Mouse (Mus musculus): ENCODE results near the gene Cmah. TPM values are rescaled to one million over a fixed set of nuclear protein-coding genes. Genes with fewer than 3 reads are reported as not detected.

Cmah gene
- total and polyA plus RNA-seq, 3 experiments = 1.4 to 2.2 TPM; not detected in 1

- no peak for TF ChIP-seq MXI1 (IDR thresholded peaks at IDR 0.05; ENCODE audit: low read depth, low read length)
- no peak for TF ChIP-seq USF1 (IDR thresholded peaks at IDR 0.05; ENCODE audit: low read depth, low read length)
- no peak for TF ChIP-seq NRF1 (IDR thresholded peaks at IDR 0.05; ENCODE audit: insufficient read depth, low read depth, low read length, poor library complexity, severe bottlenecking)
- peak; percentile 78 for TF ChIP-seq RCOR1 (IDR thresholded peaks at IDR 0.05; ENCODE audit: low read depth, low read length)
- no peak for TF ChIP-seq MAZ (IDR thresholded peaks at IDR 0.05; ENCODE audit: low read depth, low read length)
- TF ChIP-seq JUND (IDR thresholded peaks at IDR 0.05; ENCODE audit: low read depth, low read length) = no peak
- TF ChIP-seq TCF12 (IDR thresholded peaks at IDR 0.05; ENCODE audit: low read depth, low read length) = peak; percentile 64
- TF ChIP-seq POLR2AphosphoS2 (IDR thresholded peaks at IDR 0.05; ENCODE audit: low read length) = no peak
- no peak for TF ChIP-seq ZMIZ1 (IDR thresholded peaks at IDR 0.05; ENCODE audit: low read depth, low read length)
- no peak for TF ChIP-seq POLR2A (IDR thresholded peaks at IDR 0.05; ENCODE audit: control insufficient read depth in 1 of 2, insufficient read depth in 1 of 2, low read depth in 1 of 2, low read length in 2 of 2, poor library complexity in 1 of 2)
- TF ChIP-seq UBTF (IDR thresholded peaks at IDR 0.05; ENCODE audit: borderline replicate concordance, insufficient read depth, low read depth, low read length) = no peak
- TF ChIP-seq MYC (IDR thresholded peaks at IDR 0.05; ENCODE audit: low read depth, low read length) = peak; percentile 56; the same call in 1 of the 2 replicates
- peak; percentile 30; the same call in 1 of the 2 replicates for TF ChIP-seq TAL1 (IDR thresholded peaks at IDR 0.05; ENCODE audit: low read length)
- peak; percentile 48; the same call in 1 of the 2 replicates for TF ChIP-seq SIN3A (IDR thresholded peaks at IDR 0.05; ENCODE audit: low read length)
- TF ChIP-seq GATA1 (IDR thresholded peaks at IDR 0.05; ENCODE audit: low read depth, low read length) = peak; percentile 82
- no peak for TF ChIP-seq CHD1 (IDR thresholded peaks at IDR 0.05; ENCODE audit: low read depth, low read length)
- TF ChIP-seq ZC3H11A (IDR thresholded peaks at IDR 0.05; ENCODE audit: low read depth, low read length) = no peak
Observed at GRCm38 (mm10) chr13:24380713-24381112, 53.5 kb downstream of the Cmah start (continued).

- no peak for TF ChIP-seq SIN3A (IDR thresholded peaks at IDR 0.05; ENCODE audit: low read length)
- TF ChIP-seq ZMIZ1 (IDR thresholded peaks at IDR 0.05; ENCODE audit: low read depth, low read length) = no peak
- no peak for TF ChIP-seq MXI1 (IDR thresholded peaks at IDR 0.05; ENCODE audit: low read depth, low read length)
- no peak for TF ChIP-seq CHD2 (IDR thresholded peaks at IDR 0.05; ENCODE audit: low read length)
- TF ChIP-seq JUND (IDR thresholded peaks at IDR 0.05; ENCODE audit: low read depth, low read length) = no peak
- no peak for TF ChIP-seq POLR2AphosphoS5 (IDR thresholded peaks at IDR 0.05; ENCODE audit: borderline replicate concordance, low read depth, low read length)
- TF ChIP-seq RCOR1 (IDR thresholded peaks at IDR 0.05; ENCODE audit: low read depth, low read length) = no peak
- TF ChIP-seq NELFE (IDR thresholded peaks at IDR 0.05; ENCODE audit: low read depth, low read length) = no peak
- Histone ChIP-seq H3K36me3 (ENCODE audit: control insufficient read depth in 1 of 2, insufficient read depth in 2 of 2, low read length in 2 of 2) (peaks cover 0 to 5% of the 10 kb centered on the region in 2 experiments; a peak in 2 of 4 replicates), H3K9ac (ENCODE audit: control insufficient read depth, low read depth, low read length, poor library complexity, severe bottlenecking) (no peak overlapping the region), H3K4me1 (ENCODE audit: control insufficient read depth in 1 of 2, insufficient read depth in 2 of 2, low read length in 2 of 2) (peaks cover 0 to 2% of the 10 kb centered on the region in 2 experiments; a peak in 2 of 4 replicates), H3K27me3 (ENCODE audit: control insufficient read depth in 1 of 2, insufficient read depth in 2 of 2, low read length in 2 of 2) (peaks cover 0 to 3% of the 10 kb centered on the region in 2 experiments; a peak in 2 of 4 replicates), H3K9me3 (replicated peaks; ENCODE audit: insufficient read depth, low read length) (no peaks in the 10 kb centered on the region), H3K4me3 (ENCODE audit: control insufficient read depth in 1 of 2, insufficient read depth in 1 of 2, low read depth in 2 of 2, low read length in 2 of 2) (no peak overlapping the region), H3K79me2 (ENCODE audit: control insufficient read depth, insufficient read depth, low read length, poor library complexity) (no peaks in the 10 kb centered on the region), H3K27ac (ENCODE audit: control insufficient read depth, low read depth, low read length) (no peak overlapping the region)
- no peak for DNase-seq (ENCODE audit: low read depth, low spot score)
Observed at GRCm38 (mm10) chr13:24383885-24384284, 56.7 kb downstream of the Cmah start.
